Mouse (Mus musculus) megakaryocyte, adult 5-6 weeks (primary cell): ENCODE measurements around the gene Npl. TPM values are rescaled to one million over a fixed set of nuclear protein-coding genes. Genes with fewer than 3 reads are reported as not detected.

ENCODE experiments used
- ATAC-seq: 2 replicates; pipeline ENCODE4 v1.8.0; 2016; ENCODE audit warnings: mild to moderate bottlenecking, inconsistent platforms; ENCODE audit not compliant: poor library complexity, severe bottlenecking
- total RNA-seq, 2 experiments: library from RNA; stranded (forward) in 1 of 2; stranded (reverse) in 1 of 2; fragments of 153-499, 151-499 nt in 1 of 2; fragments of 221-1000, 200-1000 nt in 1 of 2; gene quantifications; 2 replicates each; pipeline versions ENCODE4 v1.2.3 to v1.2.4; 2015 to 2017

The Npl gene
- total RNA-seq (2015): 8.5 and 9.4 TPM in 2 replicates
- 2.2 and 3.4 TPM in 2 replicates for total RNA-seq (2017)

GRCm38 (mm10) chr1:153549536-153550199 lies at the start of gene Npl:
TSS of gene Npl (minus strand) at chr1:153550045.
- ATAC-seq: peak; percentile 86

DNA sequence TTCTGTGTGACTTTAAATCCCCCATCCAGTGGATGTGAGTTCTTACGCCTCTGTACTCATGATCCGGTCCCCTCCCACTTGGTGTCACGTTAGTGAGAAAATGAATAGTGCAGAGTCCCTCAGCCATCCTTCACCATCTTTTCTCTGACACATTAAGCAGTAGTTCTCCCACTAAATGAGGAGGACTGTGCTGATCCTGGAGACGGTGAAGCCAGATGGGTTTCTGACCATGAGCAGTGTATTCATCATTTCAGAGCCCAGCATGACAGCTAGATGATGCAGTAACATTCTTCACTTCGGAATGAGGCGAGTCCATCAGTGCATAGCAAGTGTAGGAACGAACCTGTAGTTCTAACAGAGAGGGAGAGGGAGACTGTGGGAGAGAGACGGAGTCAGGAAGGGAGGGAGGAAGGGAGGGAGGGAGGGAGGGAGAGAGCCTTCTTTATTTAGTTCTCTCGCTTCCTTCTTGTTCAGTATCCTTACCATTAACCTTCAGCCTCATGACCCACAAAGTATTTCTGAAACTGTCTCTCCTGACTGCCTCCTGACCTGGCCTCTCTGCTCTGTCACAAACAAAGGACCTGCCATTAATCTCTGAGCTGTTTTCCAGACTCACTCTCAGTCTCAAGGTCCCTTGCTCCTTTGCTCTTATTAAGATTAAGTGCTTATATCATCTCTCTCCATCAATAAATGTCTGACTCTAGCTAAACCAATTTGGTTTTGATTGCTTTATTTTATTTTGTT lies 49.6 kb upstream of the Npl start:
- no peak for ATAC-seq

DNA sequence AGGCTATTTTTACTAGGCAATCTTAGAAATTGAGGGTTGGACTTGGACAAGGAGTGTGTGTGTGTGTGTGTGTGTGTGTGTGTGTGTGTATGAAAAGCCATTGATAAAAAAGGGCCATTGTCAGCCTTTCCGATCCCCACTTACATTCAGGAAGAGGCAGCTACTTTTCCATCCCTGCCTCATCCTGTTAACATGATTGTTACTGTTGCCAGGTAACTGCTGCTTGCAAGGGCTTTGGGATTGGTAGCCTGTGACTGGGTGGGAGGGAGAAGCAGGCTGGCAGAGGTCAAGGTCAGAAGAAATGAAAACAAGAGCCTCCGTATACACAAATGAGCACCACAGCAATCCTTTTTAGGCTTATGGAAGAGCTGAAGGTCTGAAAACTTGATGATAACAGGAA lies 48.9 kb upstream of the Npl start:
- no peak for ATAC-seq

DNA sequence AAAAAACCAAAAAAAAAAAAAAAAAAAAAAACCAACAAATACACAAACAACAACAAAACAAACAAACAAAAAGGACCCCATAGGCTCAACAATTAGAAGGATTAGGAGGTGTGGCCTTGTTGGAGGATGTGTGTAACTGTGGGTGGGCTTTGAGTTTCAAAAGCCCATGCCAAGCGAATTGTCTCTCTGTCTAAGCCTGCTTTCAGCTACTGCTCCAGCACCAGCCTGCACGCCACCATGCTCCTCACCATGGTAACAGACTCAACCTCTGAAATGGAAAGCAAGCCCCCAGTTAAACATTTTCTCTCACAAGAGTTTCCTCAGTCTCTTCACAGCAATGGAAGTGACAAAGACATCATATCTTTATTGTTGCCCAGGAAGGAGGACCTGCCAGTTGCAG lies 43.8 kb upstream of the Npl start:
- ATAC-seq: no peak

DNA sequence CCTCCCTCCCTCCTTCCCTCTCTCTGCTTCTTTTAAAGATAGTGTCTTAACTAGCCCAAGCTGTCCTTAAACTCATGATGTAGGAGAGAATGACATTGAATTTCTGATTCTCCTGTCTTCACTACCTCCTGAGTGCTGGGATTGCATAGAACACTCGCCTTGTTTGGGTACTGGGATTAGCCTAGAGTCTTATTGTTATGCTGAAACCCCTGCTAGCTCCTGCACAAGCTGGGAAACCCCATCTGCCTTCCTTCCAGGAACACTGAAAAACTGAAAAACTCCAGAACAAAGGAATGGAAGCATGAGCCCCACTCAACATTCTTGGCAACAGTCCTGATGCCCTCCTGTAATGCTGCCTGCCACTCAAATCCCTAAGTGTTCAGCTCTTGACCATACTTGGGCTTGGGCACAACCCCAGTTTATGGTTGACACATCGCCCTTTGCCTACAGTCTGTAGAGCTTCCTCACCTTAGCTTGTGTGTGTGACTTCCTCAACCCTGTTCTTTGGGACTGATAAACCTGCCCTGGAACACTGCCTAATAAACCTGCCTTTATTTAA lies 40.4 kb upstream of the Npl start:
- ATAC-seq: no peak

- peak; percentile 55; the same call in 1 of the 2 replicates for ATAC-seq
Measured at GRCm38 (mm10) chr1:153587956-153588355, 38.1 kb upstream of the Npl start.

DNA sequence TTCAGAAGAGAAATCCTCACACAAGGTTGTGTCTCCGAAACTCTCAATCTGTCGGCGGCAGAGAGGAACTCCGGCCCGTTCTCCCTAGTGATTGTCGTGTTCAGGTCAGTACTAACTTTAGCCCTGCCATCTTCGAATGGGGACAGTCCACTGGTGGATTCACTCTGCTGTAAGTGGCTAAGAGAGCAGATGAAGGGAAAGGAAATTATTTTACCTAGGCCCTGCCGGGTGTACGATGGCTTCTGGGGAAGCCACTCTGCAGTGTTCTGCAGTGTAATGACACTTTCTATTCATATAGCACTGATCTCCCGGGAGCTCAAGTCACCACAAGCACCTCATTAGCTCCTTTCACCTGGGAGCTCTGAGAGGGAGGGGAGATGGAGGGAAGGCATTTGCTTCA lies 37.0 kb upstream of the Npl start:
- no peak for ATAC-seq

- ATAC-seq: peak; percentile 47; the same call in 1 of the 2 replicates
Measured at GRCm38 (mm10) chr1:153585752-153586151, 35.9 kb upstream of the Npl start.

GRCm38 (mm10) chr1:153583189-153583588 lies 33.3 kb upstream of the Npl start:
- 0 out of 2 replicates have a peak, but pooled peaks have one; percentile 10 for ATAC-seq

DNA sequence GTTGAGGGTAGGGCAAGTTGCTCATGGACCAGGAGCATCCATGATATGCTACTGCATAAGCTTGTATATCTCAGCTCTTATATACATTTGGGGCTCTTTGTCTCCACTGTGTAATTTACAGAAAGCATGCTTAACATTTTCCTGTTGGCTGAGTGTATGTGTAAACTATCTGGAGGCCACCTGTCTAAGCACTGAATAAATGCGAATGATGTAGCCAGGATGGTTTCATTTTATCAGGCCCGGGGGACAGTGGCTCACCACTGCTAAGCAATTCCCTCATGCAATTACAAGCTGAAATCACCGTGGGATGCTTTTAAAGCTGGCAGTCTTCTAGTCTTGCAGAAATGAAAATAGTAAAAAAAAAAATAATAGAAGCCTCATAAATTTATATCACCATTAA lies 24.9 kb upstream of the Npl start:
- ATAC-seq: no peak

DNA sequence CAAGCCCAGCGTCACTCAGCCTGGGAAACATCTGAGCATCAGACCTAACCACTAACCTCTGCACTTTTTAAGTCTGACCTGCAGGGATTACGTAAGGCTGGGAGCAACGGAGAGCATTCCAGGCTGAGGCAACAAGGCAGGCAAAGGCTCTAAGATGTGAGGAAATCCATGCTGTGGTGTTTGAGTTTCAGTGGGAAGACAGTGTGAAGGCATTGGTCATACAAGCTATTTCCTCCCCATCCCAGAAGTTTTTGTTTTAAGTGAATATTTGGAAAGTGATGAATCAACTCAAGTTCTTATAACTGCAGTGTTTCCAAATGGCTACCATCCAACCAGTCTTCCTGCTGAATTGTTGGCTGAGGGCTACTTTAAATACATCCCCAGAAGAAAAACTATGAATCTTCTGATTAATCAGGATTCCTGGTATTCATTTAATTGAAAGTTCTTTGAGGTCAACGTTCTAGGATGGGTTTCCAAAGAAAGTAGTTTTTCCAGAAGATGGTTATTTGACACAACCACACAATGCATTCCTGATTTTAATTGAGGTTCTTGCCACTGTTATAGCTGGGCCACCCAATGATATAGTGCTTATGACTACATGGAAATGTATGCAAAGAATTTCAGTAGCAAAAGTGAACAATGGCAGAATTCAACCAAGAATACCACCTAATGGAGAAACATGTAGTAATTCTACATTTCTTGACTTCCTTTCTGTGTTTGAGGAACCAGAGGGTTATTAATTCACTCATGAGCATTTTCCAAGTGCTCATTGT lies 22.6 kb upstream of the Npl start:
- no peak for ATAC-seq

DNA sequence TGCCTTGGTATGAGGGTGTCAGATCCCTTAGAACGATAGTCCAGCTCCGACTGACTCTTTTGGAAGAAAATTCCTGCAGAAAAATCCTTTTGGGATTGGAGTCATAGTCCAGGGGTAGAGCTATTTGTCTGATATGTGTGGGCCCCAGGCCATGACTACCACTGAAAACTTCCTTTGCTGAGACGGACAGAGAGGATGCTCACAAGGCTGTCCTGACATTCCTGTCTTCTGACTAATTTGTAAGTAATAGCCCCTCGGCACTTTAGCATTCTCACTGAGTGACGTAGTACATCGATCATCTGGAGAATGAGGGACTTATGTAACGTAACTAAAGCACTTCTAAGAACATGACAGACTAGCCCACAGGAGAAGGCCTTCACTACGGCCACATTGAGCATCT lies 15.9 kb upstream of the Npl start:
- no peak for ATAC-seq

DNA sequence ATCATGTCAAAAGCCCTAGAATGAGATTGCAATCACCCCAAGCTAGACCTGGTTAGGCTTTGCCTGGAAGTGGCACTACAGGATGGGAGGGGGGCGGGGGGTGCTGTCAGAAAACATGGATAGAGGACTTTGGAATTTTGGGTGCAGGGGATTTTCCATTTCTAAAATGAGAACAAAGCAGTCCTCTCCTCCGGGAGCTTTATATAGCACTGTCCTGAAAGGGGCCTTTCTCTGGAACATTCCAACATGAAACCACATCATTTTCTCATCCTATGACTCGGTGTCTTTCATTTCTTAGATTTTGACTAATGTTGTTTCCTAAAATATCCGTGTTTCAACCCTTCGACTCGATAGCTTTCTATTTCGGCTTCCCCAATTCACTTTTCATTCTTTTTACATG lies 14.9 kb upstream of the Npl start:
- no peak for ATAC-seq

DNA sequence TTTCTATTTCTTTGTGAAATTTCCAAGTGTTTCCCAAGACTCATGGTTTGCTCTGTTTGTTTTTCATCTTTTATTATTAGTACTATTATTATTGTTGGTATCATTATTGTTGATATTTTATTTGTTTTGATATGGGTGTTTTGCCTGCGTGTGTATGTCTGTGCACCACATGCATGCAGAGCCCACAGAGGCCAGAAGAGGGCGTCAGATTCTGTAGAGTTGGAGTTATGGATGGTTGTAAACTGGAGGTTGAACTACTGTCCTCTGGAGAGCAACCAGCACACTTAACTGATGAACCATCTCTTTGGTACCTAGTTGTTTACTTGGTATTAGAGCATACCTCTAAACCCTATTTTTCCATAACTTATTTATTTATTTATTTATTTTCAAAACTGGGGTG lies 13.8 kb upstream of the Npl start:
- no peak for ATAC-seq

DNA sequence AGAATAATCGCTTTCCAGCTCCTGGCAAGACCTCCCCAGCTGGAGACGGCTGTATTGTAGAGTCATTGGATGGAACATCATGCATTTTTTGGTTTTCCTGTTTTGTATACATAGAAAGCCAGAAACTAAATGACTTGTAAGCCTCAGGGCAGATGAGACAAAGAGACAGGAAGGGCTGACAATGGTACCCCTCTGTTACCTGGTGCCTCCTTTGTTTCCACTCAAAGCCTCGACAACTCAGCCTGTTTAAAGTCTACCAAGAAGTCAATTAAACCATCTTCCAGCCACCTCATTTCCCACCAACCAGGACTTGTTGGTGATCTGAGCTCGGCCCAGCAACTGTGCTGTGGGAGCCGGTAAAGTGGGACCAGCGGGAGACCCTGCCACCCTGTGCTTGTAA lies 11.0 kb upstream of the Npl start:
- ATAC-seq: no peak

DNA sequence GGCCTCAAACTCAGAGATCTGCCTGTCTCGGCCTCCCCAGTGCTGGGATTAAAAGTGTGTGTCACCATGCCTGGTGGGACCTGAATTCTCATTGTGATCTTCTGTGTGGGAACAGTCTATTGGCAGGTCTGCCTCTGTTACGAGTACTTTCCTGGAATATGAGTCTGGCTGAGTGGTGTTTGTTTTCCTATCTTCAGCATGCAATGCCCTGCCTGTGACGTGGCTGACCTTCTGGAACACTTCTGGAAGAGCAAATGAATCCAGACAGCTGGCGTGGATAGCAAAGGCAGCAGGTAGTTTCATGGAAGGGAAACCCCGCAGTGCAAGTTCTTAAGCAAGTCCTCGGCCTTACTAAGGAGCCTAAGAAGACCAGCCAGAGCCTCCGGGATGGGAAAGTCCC lies 9.9 kb upstream of the Npl start:
- ATAC-seq: no peak

DNA sequence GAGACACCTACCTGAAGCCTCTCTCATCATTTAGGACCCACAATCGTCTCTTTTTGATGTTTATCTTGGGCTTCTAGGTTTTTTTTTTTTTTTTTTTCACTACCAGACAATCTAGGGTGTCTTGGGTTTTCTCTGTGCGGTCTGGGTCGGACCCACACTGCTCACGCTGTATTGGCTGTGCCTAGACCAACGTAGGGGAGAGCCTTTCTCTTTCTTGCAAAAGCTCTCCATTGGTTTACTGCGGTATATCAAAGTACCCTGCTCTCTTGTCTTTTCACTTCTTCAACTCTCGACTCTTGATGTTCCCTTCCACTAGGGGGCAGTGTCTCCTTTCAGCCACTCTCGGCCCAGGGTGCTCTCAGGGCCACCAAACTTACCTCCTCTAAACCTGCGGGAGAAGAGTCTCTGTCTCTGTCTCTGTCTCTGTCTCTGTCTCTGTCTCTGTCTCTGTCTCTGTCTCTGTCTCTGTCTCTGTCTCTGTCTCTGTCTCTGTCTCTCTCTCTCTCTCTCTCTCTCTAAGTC lies 9.3 kb upstream of the Npl start:
- peak; percentile 83 for ATAC-seq

- ATAC-seq: peak; percentile 71
Measured at GRCm38 (mm10) chr1:153556896-153557295, 7.1 kb upstream of the Npl start.

DNA sequence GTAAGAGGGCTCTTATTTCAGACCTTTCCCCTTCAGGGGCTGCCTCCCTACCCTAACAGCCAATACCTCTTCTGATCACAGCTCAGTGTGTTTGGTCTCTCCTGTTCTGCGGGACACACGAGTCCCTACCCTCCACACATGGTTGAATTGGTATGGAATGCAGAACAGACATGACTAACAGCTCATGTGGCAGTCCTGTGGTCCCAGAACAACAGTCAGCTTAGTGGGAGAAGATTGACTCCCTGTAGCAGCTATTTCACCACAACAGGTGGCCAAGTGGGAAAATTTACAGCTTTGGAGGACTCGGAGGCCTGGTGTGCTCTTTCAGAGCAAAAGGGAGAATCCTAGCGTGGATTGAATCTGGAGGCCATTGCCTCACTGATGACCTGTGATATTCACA lies 6.4 kb upstream of the Npl start:
- no peak for ATAC-seq

GRCm38 (mm10) chr1:153550814-153551213 lies 969 bp upstream of the Npl start:
- peak; percentile 39; the same call in 1 of the 2 replicates for ATAC-seq

- peak; percentile 48 for ATAC-seq
Measured at GRCm38 (mm10) chr1:153547555-153547954, 2.3 kb downstream of the Npl start.
